Mouse (Mus musculus) neural tube, embryonic 12.5 days (tissue): ENCODE measurements around the gene Cep104. TPM values are rescaled to one million over a fixed set of nuclear protein-coding genes. Genes with fewer than 3 reads are reported as not detected.
A peak's percentile ranks its signal among the peaks of the same experiment; 100 is the strongest.

Source experiments
- ATAC-seq: fragments of 200-750 bp; cut with Nextera tagmentation; 2 replicates; pipeline ENCODE4 v1.8.0; 2017; ENCODE audit warnings: low read depth, mild to moderate bottlenecking, moderate TSS enrichment, moderate library complexity; ENCODE audit not compliant: low FRiP score
- H3K27ac ChIP-seq: fragments of 300-500 bp; sonication (generic); 2 replicates; pipeline ENCODE4 v1.5.1; 2016
- H3K27me3 ChIP-seq: fragments of 300-500 bp; sonication (generic); replicated peaks from 2 replicates; pipeline ENCODE4 v1.6.1; 2016; ENCODE audit warnings: mild to moderate bottlenecking
- H3K36me3 ChIP-seq: fragments of 300-500 bp; sonication (generic); 2 replicates; pipeline ENCODE4 v1.6.1; 2016; ENCODE audit warnings: mild to moderate bottlenecking
- H3K4me1 ChIP-seq: fragments of 300-500 bp; sonication (generic); 2 replicates; pipeline ENCODE4 v1.6.1; 2016
- H3K4me2 ChIP-seq: fragments of 300-500 bp; sonication (generic); replicated peaks from 2 replicates; pipeline ENCODE4 v1.6.1; 2016; ENCODE audit warnings: mild to moderate bottlenecking
- H3K4me3 ChIP-seq: fragments of 300-500 bp; sonication (generic); 2 replicates; pipeline ENCODE4 v1.5.1; 2016
- H3K9ac ChIP-seq: fragments of 300-500 bp; sonication (generic); 2 replicates; pipeline ENCODE4 v1.6.1; 2016; ENCODE audit warnings: mild to moderate bottlenecking
- H3K9me3 ChIP-seq: fragments of 300-500 bp; sonication (generic); 2 replicates; pipeline ENCODE4 v1.6.1; 2016; ENCODE audit warnings: mild to moderate bottlenecking
- WGBS: fragments of 180-500 bp; shearing (Covaris S2); methylation state at CpG from one replicate; pipeline ENCODE4 v1.1.7; 2016; 5-methylcytosine and 5-hydroxymethylcytosine counted together
- polyA plus RNA-seq: library from polyadenylated mRNA; unstranded; fragments of >200 nt; fragmentation: Nextera tagmentation; extraction: Ambion mirVana; gene quantifications from 2 replicates; pipeline ENCODE4 v1.2.1, GENCODE M21; 2016

The Cep104 gene
- polyA plus RNA-seq, 1 experiment from 2014 or later: 24.2 TPM

DNA sequence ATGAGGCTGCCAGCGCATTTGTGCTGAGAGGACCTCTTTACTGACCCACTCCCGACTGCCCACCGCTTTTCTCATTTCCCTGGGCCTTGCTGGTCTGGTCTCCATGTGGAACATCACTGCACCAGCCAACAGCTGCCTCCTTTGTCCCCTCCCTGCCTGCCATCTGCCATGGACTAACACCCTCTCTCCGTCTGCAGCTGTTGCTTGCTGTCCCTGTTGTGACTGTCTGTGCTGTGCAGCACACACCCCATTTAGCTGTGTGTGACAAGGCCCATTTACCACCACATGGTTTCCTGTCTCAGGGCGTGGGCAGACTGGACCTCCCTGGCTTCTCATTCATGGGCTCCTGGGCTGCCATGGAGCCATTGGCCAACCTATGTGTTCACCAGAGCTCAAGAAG, 30.5 kb downstream of the Cep104 start:
- Histone ChIP-seq H3K36me3 (peaks cover 52% of the 10 kb centered on the region), H3K9ac (no peak overlapping the region)
- ATAC-seq: no peak

DNA sequence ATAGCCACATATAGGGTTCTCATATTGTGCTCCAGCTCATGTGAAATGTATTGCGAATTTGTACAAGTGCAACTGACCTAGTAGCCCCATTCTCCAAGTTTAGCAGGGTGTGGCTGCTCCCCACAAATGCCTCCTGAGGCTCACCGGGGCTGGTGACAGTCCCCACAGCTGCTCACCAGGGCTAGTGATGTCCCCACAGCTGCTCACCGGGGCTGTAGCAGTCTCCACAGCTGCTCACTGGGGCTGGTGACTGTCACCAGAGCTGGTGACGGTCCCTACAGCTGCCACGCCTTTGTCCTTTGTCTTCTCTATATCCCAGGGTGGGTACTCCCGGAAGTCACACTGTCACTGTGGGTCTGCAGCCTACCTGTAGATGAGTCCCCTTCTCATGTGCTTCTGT, 31.3 kb downstream of the Cep104 start:
- H3K27ac ChIP-seq: no peak overlapping the region
- no peaks in the 10 kb centered on the region for H3K9me3 ChIP-seq
- H3K4me1 ChIP-seq: peaks cover 2% of the 10 kb centered on the region; the same call in 1 of the 2 replicates
- no peak overlapping the region for H3K4me2 ChIP-seq
- 89% methylated on average over 6 of the region's 6 CpGs for WGBS
- H3K4me3 ChIP-seq: no peak overlapping the region
- H3K9ac ChIP-seq: no peak overlapping the region
- no peaks in the 10 kb centered on the region for H3K27me3 ChIP-seq
- ATAC-seq: no peak
- H3K36me3 ChIP-seq: peaks cover 52% of the 10 kb centered on the region

More for the DNA sequence above, 30.5 kb downstream of the Cep104 start:
- Histone ChIP-seq H3K4me2 (no peak overlapping the region), H3K4me3 (no peak overlapping the region), H3K4me1 (no peaks in the 10 kb centered on the region), H3K9me3 (no peaks in the 10 kb centered on the region), H3K27me3 (no peaks in the 10 kb centered on the region), H3K27ac (no peak overlapping the region)
- WGBS: 84% methylated on average over 5 of the region's 5 CpGs

DNA sequence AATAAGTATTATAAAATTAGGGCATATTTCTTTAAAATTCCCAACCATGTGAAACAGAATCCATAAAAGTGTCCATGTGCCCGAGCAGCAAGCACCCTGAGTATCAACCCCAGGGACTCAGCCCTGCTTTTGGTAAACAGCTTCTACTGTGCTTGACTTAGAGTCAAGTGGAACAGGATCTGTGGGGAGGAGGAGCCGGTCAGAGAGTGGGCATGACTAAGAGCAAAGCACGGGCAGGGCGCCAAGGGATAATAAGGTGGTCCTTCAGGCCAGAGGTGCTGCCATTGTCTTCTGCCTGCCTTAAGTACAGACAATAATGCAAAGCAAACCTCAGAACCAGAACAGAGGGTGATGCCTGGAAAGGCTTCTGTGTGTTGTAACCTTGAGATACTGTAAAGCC, 32.8 kb downstream of the Cep104 start:
- Histone ChIP-seq H3K36me3 (peaks cover 44% of the 10 kb centered on the region), H3K9ac (no peak overlapping the region), H3K4me2 (no peak overlapping the region), H3K4me3 (no peak overlapping the region), H3K4me1 (peaks cover 6% of the 10 kb centered on the region), H3K27ac (no peak overlapping the region), H3K9me3 (no peaks in the 10 kb centered on the region), H3K27me3 (no peaks in the 10 kb centered on the region)
- 88% methylated on average over 4 of the region's 4 CpGs for WGBS
- ATAC-seq: no peak

DNA sequence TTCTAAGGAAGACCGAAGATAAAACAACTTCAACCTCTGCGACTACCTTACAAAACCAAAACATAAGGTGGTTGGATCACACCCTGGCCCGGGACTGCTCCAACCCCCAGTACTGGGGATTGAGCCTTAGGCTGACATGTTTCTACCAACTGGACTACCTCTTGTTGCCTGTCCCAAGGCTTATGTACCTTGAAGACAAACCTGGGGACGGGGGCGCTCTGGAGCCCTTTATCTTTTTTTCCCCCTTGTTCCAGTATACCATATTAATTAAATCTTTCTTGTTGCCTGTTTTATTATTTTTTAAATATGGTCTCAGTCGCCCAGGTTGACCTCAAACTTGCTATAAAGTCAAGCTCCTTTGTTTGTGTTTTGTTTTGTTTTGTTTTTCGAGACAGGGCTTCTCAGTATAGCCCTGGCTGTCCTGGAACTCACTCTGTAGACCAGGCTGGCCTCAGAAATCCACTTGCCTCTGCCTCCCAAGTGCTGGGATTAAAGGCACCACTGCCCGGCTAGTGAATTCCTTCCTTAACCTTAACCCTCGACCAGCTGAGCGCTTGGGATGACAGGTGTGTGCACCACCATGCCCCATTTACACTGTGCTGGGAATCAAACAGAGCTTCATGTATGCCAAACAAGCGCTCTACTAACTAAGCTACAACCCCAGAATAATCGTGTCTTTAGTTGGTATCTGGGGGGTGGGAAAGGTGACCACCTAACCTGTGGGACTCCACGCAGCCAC, 36.1 kb downstream of the Cep104 start:
- Histone ChIP-seq H3K27ac (no peak overlapping the region), H3K4me2 (peak overlapping the region; percentile 100), H3K4me3 (peak overlapping the region; percentile 100), H3K36me3 (peaks cover 30% of the 10 kb centered on the region), H3K9me3 (no peaks in the 10 kb centered on the region), H3K27me3 (no peaks in the 10 kb centered on the region), H3K9ac (peak overlapping the region; percentile 98), H3K4me1 (peaks cover 21% of the 10 kb centered on the region)
- peak; percentile 60; the same call in 1 of the 2 replicates for ATAC-seq
- 32% methylated on average over 13 of the region's 13 CpGs for WGBS

DNA sequence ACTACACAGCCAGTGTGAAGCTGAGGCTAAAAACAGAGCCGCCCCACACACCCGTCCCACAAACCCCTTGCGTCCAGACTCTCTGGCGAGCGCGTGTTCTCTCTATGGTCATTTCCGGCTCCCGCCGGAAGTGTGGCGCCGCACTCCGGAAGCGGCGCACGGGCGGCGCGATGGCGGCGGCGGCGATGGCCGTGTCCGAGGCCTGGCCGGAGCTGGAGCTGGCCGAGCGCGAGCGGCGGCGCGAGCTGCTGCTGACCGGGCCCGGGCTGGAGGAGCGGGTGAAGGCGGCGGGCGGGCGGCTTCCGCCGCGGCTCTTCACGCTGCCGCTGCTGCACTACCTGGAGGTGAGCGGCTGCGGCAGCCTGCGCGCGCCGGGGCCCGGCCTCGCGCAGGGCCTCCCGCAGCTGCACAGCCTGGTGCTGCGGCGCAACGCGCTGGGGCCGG, 36.7 kb downstream of the Cep104 start, which contains the start of gene Lrrc47:
Gene Lrrc47, plus strand, starts transcription at position 86 of the 444 bp plus-strand sequence.
- WGBS: under 1% methylated on average over 55 of the region's 59 CpGs
- Histone ChIP-seq H3K4me2 (peak within 1 kb of the TSS; percentile 100), H3K36me3 (peaks cover 30% of the 10 kb centered on the region), H3K27me3 (no peaks in the 10 kb centered on the region), H3K4me1 (peaks cover 21% of the 10 kb centered on the region), H3K9ac (peak within 1 kb of the TSS; percentile 98), H3K9me3 (no peaks in the 10 kb centered on the region), H3K27ac (0 out of 2 replicates have a peak within 1 kb of the TSS, but pooled peaks have one; percentile 5), H3K4me3 (peak within 1 kb of the TSS; percentile 100)
- peak; percentile 94 for ATAC-seq

DNA sequence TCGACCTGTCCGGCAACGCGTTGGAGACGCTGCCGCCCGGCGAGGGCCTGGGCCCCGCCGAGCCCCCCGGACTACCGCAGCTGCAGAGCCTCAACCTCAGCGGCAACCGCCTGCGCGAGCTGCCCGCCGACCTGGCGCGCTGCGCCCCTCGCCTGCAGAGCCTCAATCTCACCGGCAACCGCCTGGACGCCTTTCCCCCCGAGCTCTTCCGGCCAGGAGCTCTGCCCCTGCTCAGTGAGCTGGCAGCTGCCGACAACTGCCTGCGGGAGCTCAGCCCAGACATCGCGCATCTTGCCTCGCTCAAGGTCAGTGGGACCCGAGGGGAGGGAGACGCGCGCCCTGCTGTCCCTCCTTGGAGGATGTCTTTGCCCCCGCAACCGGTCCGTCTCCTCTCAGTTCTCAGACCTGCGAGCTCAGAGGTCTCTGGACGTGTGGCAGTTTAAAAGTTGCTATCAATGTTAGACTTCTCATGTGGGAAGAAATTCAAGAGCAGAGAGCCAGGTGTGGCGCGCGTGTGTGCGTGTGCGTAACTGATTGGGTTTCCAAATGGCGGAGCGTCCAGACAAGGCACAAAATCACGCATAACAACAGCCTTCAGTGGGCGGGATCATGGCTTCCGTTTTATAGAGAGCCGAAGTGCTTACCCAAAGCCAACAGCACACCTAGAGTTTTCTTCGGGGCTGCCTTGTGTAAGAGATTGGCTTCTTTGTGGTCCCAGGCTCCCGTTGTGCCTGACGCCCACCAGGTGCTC, 37.3 kb downstream of the Cep104 start:
- Histone ChIP-seq H3K27ac (0 out of 2 replicates have a peak overlapping the region, but pooled peaks have one; percentile 5), H3K4me1 (peaks cover 21% of the 10 kb centered on the region), H3K9me3 (no peaks in the 10 kb centered on the region), H3K36me3 (peaks cover 31% of the 10 kb centered on the region), H3K4me2 (peak overlapping the region; percentile 100), H3K27me3 (no peaks in the 10 kb centered on the region), H3K9ac (peak overlapping the region; percentile 98), H3K4me3 (peak overlapping the region; percentile 100)
- ATAC-seq: no peak
- WGBS: 2% methylated on average over 55 of the region's 55 CpGs

DNA sequence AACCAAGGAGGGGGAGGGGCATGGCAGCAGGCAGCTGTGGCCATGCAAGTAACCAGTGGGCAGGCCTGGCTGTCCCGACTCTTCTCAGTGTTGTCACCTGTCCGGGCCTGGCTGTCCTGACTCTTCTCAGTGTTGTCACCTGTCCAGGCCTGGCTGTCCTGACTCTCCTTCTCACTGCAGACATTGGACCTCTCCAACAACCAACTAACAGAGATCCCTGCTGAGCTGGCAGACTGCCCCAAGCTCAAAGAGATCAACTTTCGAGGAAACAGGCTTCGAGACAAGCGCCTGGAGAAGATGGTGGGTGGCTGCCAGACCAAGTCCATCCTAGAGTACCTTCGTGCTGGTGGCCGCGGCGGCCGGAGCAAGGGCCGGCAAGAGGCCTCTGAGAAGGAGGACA, 40.5 kb downstream of the Cep104 start:
- 94% methylated on average over 11 of the region's 11 CpGs for WGBS
- Histone ChIP-seq H3K27me3 (no peaks in the 10 kb centered on the region), H3K27ac (no peak overlapping the region), H3K9me3 (no peaks in the 10 kb centered on the region), H3K36me3 (peaks cover 63% of the 10 kb centered on the region), H3K4me2 (no peak overlapping the region), H3K4me1 (peaks cover 21% of the 10 kb centered on the region), H3K4me3 (no peak overlapping the region), H3K9ac (no peak overlapping the region)
- ATAC-seq: no peak

DNA sequence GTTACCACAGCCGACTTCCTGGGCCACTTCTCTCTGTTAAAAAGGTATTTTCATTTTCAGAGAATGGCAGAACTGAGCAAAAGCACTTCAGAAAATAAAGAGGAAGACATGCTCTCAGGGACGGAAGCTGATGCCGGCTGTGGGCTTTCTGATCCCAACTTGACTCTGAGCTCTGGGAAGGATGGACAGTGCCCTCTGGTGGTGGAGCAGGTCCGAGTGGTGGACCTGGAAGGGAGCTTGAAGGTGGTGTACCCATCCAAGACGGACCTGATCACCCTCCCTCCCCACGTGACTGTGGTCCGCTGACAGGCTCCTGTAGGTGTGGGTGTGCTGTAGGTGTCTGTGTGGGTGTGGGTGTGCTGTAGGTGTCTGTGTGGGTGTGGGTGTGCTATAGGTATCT, 44.6 kb downstream of the Cep104 start:
- Histone ChIP-seq H3K4me2 (no peak overlapping the region), H3K4me3 (no peak overlapping the region), H3K9me3 (no peaks in the 10 kb centered on the region), H3K27me3 (0 out of 2 replicates have a peak, but pooled peaks cover 5% of the 10 kb centered on the region), H3K9ac (no peak overlapping the region), H3K4me1 (0 out of 2 replicates have a peak, but pooled peaks cover 5% of the 10 kb centered on the region), H3K36me3 (peaks cover 77% of the 10 kb centered on the region), H3K27ac (no peak overlapping the region)
- 80% methylated on average over 7 of the region's 7 CpGs for WGBS
- no peak for ATAC-seq

DNA sequence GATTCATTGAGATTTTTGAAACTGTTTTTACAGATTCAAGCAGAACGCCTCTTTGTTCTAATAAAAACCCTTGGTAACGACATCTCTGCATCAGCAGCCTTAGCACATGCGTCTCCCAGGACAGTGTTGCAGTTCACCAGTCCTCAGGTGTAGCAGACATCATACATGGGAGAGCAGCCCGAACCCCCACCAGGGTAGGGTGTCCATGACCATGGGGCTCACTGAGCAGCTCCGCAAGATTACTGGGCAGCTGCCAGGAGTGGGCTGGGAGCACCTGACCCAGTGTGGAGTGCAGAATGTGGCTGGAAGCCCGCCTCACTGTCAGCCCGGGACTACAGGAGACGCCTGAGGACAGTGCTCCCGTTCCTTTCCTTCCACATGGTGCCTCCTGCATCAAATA, 46.4 kb downstream of the Cep104 start:
- H3K36me3 ChIP-seq: peaks cover 60% of the 10 kb centered on the region
- H3K9me3 ChIP-seq: no peaks in the 10 kb centered on the region
- no peak overlapping the region for H3K4me3 ChIP-seq
- H3K9ac ChIP-seq: no peak overlapping the region
- H3K4me2 ChIP-seq: no peak overlapping the region
- WGBS: 92% methylated on average over 9 of the region's 9 CpGs
- H3K27me3 ChIP-seq: peaks cover 22% of the 10 kb centered on the region
- ATAC-seq: no peak
- H3K27ac ChIP-seq: no peak overlapping the region
- H3K4me1 ChIP-seq: peaks cover 18% of the 10 kb centered on the region

DNA sequence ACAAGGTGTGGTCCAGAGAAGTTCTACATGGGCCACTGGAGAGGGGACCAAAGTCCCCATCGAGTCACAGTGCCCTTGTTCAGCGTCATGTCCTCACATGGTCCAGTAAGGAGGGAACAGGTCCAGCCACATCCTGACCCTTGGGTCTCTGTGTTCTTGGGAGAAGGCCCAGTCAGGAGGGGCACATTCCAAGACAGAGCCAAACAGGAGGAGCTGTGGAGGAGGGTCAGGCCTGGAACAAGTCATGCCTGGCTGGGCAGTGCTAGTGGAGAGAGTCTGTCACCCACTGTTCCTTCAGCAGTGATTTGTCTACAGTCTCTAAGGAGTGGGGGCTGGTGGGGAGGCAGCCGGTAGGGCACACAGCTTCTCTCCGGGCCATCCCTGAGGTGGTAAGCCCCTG, 47.4 kb downstream of the Cep104 start:
- 84% methylated on average over 4 of the region's 4 CpGs for WGBS
- H3K36me3 ChIP-seq: peaks cover 51% of the 10 kb centered on the region
- ATAC-seq: no peak

DNA sequence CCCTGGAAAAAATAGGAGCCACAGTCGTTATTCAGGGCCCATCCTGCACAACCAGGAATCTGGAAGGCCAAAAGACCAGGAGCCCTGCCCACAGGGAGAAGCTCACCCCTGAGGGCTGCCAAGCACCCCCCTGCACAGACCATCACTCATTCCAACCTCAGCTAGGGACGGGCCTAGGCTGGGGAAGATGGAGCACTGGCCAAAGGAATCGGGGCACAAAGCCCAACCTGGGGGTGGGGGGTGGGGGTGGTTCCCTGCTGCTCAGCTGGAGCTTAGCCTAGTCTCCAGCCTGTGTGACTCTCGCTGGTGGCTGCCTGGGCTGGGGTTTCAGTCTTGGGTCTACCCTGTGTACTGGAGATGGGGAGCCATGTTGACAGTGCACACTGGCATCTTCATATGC, 47.9 kb downstream of the Cep104 start:
- Histone ChIP-seq H3K9ac (no peak overlapping the region), H3K4me2 (no peak overlapping the region), H3K27me3 (peaks cover 34% of the 10 kb centered on the region), H3K9me3 (no peaks in the 10 kb centered on the region), H3K4me1 (peaks cover 18% of the 10 kb centered on the region), H3K4me3 (no peak overlapping the region), H3K36me3 (peaks cover 46% of the 10 kb centered on the region), H3K27ac (no peak overlapping the region)
- no peak for ATAC-seq
- 54% methylated on average over 4 of the region's 4 CpGs for WGBS

More for the DNA sequence above, 47.4 kb downstream of the Cep104 start:
- H3K27ac ChIP-seq: no peak overlapping the region
- no peak overlapping the region for H3K9ac ChIP-seq
- H3K27me3 ChIP-seq: peaks cover 30% of the 10 kb centered on the region
- H3K4me3 ChIP-seq: no peak overlapping the region
- no peaks in the 10 kb centered on the region for H3K9me3 ChIP-seq
- peaks cover 18% of the 10 kb centered on the region for H3K4me1 ChIP-seq
- H3K4me2 ChIP-seq: no peak overlapping the region
